Mouse (Mus musculus): ENCODE results near the gene Ryk. TPM values are rescaled to one million over a fixed set of nuclear protein-coding genes. Genes with fewer than 3 reads are reported as not detected.
A peak's percentile ranks its signal among the peaks of the same experiment; 100 is the strongest.

The Ryk gene
- total RNA-seq, 2 experiments from 2014 or later = 47.9 to 49.8 TPM

DNA sequence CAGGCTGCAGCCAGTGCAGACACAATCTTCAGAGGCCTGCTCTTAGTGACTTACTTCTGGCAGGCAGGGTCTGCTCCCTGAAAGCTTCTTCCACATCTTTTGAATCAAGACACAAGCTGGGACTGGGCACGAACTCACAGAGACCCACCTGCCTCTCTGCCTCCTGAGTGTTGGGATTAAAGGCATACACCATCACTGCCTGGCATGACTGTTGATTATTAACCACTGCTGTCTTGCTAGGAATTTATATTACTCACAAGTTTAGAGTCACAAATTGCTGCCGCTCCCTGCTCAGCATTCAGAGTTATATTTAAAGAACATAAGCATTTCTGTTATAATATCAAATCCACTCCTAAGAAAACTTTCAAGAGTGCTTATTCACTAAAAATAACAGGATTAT is 23.1 kb downstream of the Ryk start:
- no peak for DNase-seq (ENCODE audit: low spot score)

DNA sequence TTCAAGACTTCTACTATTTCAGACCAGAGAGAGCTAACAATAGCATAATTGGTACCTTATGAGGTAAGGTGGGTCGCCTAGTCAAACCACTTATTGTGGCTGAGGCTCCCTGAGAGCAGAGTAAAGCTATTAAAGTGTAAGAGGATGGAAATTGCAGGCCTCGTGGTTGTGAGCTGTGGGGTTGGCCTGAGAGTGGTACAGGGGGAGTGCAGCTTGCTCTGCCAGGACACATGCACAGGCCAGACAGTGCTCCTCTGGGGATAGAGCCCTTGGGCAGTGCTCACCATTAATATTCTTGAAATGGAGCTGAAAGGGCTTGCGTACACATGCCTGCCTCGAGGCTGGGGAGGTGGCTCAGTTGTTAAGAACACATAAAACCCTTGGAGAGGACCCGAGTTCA is 23.6 kb downstream of the Ryk start:
- no peak for DNase-seq (ENCODE audit: low spot score)

DNA sequence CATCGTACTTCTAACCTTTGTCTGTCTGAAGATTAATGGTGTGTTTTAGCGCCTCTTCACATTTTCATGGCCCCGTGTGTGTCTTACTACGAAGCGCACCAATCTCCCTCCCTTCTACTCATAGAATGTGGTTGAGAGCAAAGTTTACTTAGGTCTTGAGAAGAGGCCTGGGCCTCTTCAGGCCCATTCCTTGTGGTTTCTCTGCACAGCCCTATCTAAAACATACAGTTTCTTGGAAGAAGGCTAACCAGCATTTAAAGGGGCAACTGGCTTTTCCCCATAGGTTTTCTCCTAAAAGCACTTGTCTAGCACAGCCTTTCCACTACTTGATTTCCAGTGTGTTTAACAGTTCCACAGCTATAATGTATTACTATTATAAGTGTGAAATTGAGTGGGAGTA is 24.7 kb downstream of the Ryk start:
- no peak for DNase-seq (ENCODE audit: low spot score)

DNA sequence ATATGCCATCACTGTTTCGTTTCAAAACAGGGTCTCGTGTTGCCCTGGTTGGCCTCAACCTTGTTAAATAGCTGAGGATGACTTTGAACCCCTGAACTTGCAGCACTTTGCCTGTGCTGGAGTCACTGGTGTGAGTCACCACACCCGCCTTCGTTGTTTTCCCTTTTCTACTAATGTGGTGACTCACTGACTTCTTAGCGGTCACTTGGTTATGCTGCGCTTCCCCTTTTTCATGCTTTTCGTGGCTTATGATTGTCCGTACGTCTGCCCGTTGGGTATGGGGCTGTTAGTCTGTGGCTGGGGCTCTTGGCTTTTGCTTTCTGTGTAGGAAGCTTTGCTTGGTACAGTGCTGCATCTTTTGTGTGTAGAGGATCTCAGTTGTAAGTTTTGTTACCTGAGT is 25.2 kb downstream of the Ryk start:
- no peak for DNase-seq (ENCODE audit: low spot score)

DNA sequence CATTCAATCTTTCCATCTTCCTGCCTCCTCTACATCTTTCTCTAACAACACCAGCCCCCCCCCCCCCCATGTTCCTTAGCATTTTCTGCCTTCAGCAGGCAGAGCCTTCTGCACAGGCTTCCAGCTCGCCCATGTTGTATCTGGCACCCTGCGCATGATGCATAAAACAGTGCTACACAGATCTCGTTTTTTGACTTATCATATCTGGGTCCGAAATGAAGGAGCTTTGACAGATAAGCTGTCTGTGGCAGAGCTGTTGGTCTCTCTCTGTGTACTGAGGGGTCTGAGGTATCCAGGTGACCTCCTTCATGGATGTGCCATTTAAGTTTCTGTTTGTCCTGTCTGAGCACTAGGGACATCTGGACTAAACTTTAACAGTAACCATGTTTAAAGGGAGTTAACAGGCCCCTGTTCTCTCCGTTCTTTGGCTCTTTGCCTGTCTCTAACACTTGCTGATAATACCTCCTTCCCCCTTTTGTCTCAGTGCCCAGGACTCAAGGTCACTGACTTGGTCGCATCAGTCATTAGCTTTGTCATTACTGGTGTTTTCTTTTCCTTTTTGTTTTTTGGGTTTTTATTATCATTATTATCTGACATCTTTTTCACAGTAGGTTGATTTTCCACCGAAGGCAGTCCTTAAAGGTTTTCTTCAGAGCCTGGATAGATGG is 26.2 kb downstream of the Ryk start:
- DNase-seq (ENCODE audit: low spot score) = no peak

DNA sequence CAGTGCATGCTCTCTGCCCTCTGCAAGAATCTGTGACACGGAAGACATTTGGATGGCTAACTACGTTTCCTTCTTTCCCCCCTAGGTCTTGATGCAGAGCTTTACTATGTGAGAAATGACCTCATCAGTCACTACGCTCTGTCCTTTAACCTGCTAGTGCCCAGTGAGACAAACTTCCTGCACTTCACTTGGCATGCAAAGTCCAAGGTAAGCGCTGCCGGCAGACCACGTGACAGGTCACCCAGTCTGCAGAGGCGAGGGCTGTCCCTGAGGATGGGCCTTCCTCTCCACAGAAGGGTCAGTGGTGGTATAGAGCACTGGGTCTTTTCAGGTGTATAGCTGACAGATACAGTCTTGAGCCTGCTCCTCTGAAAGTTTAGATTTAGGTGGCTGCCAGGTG is 27.1 kb downstream of the Ryk start:
- DNase-seq (ENCODE audit: low spot score) = no peak

DNA sequence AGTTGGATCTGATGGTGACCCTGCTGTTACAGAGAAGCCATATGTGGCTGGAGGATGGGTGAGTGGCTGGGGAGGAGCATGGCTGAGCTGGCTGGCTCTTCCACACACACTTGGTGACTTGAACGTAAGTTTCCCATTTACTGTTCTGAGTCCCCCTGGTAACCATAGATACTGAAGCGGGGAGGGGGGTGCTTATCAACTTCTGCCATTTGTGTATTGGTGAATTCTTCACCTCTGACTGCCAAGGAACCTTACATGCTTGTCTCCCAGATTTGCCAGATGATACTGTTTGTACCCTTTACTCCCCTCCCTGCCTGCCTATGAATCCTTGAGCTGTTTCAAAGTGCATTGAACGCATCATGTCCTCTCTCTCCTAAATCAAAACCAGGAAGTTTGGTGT is 27.5 kb downstream of the Ryk start:
- no peak for DNase-seq (ENCODE audit: low spot score)

DNA sequence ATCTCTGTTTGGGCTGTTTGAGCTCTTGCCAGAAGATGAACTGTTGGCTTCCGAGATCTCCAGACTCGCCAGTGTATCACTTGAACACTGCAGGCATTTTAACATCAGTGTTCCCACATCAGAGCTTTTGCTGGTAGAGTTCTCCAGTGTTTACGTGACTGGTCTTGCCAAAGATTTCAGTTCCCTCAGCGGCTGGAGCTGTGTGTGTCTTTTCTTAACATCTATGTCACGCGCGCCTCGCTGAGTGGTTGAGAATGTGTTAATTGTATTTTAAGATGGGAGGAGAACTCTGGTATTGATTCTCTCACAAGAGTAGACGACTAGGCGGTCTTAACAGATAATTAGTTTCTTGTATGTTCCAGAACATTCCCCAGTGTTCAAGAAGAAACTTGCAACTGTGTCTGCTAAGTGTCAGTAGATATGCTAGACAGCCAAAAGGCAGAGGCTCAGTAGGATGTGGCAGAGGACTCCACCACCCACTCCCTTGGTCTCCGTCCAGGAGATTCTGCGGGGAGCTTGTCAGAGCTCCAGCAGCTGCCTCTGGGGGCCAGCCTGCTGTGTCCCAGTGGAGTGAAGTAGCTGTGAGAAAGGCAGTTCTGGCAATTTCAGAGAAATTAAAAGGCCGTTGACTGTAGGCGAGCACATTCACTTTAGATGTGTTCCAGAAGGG is 29.3 kb downstream of the Ryk start:
- DNase-seq (ENCODE audit: low spot score) = peak; percentile 56

DNA sequence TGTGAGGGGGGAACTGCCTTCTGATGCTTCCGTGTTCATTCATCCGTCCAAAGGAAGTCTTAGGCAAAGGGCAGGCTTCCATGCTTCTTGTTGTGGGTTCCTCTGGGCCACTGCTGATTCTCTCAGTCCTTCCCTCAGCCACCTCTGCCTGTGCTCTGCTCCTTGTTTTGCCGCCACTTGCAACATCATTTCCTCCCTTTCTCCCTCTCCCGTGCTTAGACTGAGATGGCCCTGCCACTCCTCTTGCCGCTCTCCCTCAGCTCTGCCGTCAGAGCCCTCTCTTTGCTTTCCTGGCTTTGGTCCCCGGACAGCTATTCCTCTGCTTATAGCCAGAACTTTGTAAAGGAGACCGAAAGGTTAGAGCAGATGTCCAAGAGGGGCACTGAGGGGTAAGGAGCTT is 30.2 kb downstream of the Ryk start:
- DNase-seq (ENCODE audit: low spot score) = no peak

DNA sequence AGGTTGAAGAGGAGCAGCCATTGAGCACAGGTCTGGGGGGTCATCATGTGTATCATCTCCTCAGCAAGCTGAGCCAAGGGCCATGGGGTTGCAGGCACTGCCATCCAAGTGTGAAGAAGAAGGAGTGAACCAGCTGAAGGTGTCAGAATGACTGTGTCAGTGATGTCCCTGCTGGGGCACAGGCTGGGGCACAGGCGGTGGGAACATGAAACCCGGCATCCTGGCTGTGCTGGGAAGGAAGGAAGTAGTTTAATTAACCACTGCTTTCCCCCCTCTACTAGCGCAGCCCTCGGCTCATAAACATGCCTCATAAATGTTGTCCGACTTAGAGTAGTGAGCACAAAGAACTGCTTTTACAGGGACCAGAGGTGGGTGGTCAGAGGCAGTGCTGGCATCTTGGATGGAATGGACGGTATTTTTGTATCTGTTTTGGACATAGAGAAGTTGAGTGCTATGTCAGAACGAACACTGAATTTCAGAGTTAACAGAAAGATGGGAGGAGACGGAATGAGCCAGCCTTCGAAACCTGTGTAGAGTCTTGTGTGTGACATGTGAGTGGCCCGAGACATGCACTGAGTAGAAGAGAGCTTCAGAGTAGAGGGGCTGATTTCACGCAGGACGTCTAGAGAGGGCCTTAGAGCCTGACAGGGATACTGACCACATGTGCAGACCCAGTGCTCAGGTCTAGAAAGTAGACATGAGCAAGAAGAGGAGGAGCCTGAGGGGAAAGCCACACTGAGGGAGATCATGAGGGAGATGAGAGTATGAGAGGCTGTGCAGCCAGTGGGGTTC is 31.4 kb downstream of the Ryk start:
- DNase-seq (ENCODE audit: low spot score) = no peak

DNA sequence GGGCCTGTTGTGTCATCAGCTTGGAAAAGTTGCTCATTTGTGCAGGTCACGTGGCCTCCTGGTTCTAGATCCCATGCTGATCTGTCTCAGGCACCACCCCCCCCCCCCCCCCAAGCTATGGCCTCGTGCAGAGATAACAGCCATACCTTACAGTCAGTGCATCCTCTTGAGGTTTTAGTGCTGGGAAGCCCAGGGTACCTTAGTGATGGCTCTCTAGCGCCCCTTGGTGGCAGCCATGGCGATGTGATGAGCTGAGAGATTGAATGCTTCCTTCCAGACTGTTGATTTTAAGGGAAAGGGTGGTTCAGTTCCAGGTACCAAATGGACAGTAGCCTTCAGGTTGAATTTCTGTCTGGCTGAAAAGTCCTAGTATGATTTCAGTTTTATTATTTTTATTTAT is 32.2 kb downstream of the Ryk start:
- DNase-seq (ENCODE audit: low spot score) = peak; percentile 73

DNA sequence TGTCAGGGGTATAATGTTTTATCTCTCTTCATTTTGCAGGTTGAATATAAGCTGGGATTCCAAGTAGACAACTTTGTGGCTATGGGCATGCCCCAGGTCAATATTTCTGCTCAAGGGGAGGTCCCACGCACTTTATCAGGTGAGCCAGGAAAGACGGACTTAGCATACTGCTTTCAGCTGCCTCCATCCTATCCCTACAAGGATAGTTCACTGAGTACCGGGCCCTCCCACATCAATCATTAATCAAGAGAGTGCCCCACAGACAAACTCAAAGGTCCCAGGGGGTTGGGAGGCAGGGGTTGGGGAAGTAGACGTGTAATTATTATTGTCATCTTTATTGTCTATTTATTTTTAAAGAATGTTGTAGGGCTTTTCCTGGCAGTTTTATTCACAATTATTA is 32.8 kb downstream of the Ryk start:
- no peak for DNase-seq (ENCODE audit: low spot score)

DNA sequence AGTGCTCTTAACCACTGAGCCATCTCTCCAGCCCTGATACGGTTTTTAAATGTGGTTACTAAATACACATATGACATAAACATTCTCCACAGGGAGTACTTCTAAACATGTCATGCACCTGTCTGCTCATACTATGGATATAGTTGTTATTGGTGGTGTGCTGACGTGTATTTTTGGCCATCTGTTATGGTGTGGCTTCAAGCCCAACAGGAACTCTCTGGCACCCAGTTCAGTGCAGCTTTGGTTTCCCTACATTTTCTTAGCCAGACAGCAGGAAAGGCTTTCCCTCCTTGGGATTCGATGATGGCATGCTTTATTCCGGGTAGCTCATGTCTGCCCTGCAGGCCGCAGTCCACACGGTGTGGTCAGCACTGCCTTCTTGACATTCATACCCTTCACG is 33.7 kb downstream of the Ryk start:
- no peak for DNase-seq (ENCODE audit: low spot score)

DNA sequence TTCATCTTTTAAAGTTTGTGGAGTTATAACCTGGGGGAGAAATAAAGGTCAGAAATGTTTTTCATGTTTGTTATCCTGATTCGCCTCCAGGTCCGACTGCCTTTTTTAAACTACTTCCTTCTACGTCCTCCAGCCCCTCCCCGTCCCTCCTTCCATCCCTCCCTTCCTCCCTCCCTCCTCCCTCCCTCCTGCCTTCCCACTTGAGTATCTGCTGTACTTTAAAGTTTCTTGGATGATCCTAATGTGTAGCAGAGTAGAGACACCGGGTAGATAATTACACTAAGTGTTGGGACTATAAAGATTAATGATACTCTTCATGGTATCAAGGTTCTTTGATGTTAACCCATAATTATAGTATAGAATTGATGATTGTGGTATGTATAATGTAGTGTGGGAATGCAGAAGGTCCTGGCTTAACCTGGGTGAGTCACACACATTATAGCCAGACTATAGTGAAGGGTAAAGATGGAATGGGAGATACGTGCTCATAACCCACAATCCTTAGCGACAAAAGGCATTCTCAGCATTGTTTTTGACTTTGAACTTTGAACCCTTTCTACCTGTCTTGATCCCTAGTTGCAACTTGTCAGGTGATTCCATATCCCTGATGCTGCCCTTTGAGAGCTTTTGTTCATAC is 41.5 kb downstream of the Ryk start:
- no peak for DNase-seq (ENCODE audit: low spot score)

DNA sequence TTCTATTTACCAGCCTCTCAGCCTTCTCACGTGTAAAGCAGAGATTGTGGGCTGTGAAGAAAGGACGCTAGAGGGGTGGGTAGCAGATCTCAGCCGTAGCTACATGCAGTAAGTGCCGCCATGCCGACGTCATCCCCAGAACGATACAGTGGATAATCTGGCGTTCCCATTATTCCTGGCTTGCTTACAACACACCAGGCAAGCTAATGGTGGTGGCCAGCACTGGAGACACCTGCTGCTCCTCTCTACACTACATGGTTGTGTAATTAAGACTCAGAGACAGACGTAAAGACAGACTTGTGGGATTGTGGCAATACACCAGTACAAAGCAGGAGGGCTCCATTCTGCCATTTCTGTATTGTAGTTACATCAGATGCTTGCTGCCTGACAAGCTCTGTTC is 43.2 kb downstream of the Ryk start:
- DNase-seq (ENCODE audit: low spot score) = no peak

DNA sequence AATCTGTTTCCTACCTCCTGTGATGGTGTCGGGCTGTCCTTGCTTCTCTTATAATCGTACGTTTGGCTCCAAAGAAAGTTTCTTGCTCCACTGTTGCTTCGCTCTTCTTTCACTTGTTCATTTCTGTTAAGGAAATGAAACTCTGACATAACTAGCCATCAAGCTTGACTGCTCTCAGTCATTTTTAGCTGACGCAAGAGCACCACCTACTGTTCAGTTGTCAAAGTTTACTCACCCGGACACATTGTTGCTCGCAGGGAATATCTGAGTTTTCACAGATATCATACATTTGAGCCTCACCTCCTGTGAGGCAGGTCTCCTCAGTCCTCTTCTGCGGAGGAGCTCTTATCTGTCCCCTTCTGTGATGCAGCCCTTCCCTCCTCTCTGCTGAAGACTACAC is 44.8 kb downstream of the Ryk start:
- peak; percentile 74 for DNase-seq (ENCODE audit: low spot score)

DNA sequence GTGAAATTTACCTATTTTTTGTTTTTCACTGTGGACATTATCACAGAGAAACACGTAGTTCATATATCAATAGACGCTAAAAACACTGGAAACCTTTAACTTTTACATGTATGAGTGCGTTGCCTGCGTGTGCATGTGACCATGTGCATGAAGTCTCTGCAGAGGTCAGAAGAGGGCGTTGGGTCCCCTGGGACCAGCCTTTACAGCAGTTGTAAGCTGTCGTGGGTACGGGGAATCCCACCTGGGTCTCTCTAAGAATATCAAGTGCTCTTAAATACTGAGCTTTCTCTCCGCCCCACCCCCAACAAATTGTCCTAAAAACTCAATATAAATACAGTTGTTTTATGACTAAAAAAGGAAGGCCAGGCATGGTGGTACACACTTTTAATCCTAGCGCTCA is 50.0 kb downstream of the Ryk start:
- DNase-seq (ENCODE audit: low spot score) = no peak

DNA sequence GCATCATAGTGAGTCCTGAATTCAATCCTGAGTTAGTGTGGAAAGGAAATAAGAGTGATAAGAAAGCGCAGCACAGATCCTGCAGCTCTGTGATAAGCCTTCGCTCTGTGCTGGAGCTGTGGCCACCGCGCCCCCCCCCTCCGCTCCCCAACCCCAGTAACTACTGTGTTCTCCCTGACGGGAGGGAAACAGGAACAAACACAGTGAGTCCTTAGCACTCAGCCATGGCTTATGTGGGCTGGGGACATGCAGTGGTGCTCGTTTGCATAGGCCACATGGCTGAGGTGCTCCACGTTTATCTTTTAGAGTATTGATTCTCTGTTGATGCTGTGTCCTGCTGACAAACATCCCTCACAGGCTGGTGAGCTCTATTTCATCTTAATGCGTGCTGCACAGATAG is 55.4 kb downstream of the Ryk start:
- DNase-seq (ENCODE audit: low spot score) = no peak

DNA sequence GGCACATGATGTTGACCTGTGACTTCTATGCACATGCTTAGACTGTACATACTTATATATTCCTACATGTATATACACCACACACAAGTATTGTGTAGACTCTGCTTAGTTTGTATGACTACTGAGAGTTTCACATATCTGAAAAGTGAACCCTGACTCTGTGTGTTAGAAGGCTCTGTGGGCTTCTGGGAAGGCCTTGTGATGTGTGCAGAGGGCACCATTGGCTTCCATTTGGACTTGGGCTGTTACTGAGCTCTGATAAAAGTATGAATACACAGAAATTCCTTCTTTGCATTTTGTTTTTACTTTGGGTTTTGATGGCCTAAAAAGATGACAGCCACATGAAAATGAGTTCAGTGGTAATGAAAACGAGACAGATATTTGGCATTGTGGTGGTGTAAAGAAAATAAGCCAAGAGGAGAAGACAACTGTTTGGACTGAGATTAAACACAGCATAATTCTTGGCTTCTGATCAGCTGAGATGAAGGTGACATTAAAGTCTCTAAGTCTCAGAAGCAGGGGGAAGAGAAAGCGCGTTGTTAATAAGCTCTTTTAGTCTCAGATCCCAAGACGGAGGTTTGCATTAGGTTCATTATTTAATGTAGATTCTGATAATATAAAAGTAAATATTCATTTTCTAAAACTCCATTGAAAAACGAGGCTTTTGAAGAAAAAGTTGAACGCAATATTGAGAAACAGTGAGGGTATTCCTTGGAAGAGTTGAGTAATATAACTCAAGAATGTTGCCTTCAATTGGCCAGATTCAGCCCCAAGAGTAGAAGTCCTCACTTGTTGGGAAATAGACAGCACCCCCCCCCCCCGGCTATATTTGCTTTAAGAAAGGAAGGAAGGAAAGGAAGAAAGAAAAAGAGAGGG is 58.0 kb downstream of the Ryk start:
- no peak for DNase-seq (ENCODE audit: low spot score)

DNA sequence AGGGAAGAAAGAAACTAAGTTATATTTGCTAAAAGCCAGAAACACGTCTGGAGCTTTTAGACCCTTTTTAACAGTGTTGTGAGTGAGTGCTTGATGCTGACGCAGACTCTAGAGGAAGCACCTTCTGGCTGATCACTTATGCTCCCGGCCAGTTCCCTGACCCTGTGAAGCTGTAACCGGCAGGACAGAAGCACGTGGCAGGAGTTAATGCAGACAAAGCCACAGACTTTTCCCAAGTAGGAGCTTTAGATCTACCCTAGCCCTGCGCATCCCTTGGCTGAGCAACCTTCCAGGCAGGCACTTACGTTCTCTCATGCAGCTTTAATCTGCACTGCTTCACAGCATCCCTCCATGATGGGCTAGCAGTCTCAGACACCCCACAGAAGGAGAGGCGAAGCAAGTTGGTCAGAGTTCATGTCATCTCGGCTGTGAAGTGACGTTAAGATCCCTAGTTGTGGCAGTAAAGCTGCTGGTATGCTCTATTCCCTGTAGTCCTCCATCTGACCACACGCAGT is 58.7 kb downstream of the Ryk start:
- DNase-seq (ENCODE audit: low spot score) = no peak

DNA sequence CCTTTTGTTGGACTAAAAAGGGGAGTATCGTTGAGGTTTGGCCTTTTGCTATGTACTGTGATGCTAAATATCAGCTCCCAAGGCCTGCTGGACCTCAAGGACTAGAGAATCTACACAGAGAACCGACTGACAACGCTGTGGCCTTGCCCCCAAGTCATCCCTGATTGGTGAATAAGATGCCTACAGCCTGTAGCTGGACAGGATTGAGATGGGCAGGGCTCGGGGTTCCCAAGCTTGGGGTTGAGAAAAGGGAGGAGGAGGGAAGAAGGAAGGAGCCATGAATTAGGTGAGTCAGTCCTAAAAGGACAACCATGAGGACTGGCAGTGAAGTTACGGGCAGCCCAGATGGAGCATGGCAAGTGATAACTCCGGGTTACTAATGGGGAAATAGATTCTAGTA is 65.2 kb downstream of the Ryk start:
- DNase-seq (ENCODE audit: low spot score) = no peak

Measured in gastrocnemius, adult 18-20 months (tissue).